Mouse (Mus musculus) MEL (cell line): Measurements from ENCODE around the gene Cisd3. TPM values are rescaled to one million over a fixed set of nuclear protein-coding genes. Genes with fewer than 3 reads are reported as not detected.

Experiments used
- DNase-seq: peaks from one replicate; pipeline ENCODE4 v3.0.0; 2011; ENCODE audit warnings: low read depth, low spot score
- H3K27ac ChIP-seq: 2 replicates; pipeline ENCODE4 v1.5.1; 2012; ENCODE audit warnings: low read depth, mild to moderate bottlenecking, control low read depth, low read length, moderate library complexity; ENCODE audit not compliant: control insufficient read depth
- H3K27me3 ChIP-seq, 2 experiments: fragments of 150-350 bp in 1 of 2; sonication (generic) in 1 of 2; 2 replicates each; pipeline ENCODE4 v1.6.1; 2012; ENCODE audit warnings: low read length in 2 of 2, mild to moderate bottlenecking in 2 of 2, improper control_type of control experiment in 1 of 2, moderate library complexity in 1 of 2; ENCODE audit not compliant: insufficient read depth in 2 of 2, control insufficient read depth in 1 of 2
- H3K36me3 ChIP-seq, 2 experiments: 2 replicates each; pipeline ENCODE4 v1.6.1; 2012 to 2014; ENCODE audit warnings: low read length in 2 of 2, improper control_type of control experiment in 1 of 2, inconsistent platforms in 1 of 2, mild to moderate bottlenecking in 1 of 2; ENCODE audit not compliant: insufficient read depth in 2 of 2, control insufficient read depth in 1 of 2
- H3K4me1 ChIP-seq, 2 experiments: fragments of 150-350 bp in 1 of 2; sonication (generic) in 1 of 2; 2 replicates each; pipeline ENCODE4 v1.6.1; 2012; ENCODE audit warnings: low read length in 2 of 2, improper control_type of control experiment in 1 of 2, mild to moderate bottlenecking in 1 of 2; ENCODE audit not compliant: insufficient read depth in 2 of 2, control insufficient read depth in 1 of 2
- H3K4me3 ChIP-seq, 2 experiments: fragments of 150-350 bp in 1 of 2; sonication (generic) in 1 of 2; 2 replicates each; pipeline ENCODE4 v1.5.1; 2012; ENCODE audit warnings: low read depth in 2 of 2, low read length in 2 of 2, mild to moderate bottlenecking in 2 of 2, moderate library complexity in 2 of 2, control low read depth in 1 of 2, improper control_type of control experiment in 1 of 2; ENCODE audit not compliant: control insufficient read depth in 1 of 2, insufficient read depth in 1 of 2
- H3K79me2 ChIP-seq: 2 replicates; pipeline ENCODE4 v1.6.1; 2012; ENCODE audit warnings: mild to moderate bottlenecking, low read length, moderate library complexity; ENCODE audit not compliant: control insufficient read depth, poor library complexity, insufficient read depth
- H3K9ac ChIP-seq: 2 replicates; pipeline ENCODE4 v1.6.1; 2012; ENCODE audit warnings: low read depth, mild to moderate bottlenecking, control low read depth, low read length, moderate library complexity; ENCODE audit not compliant: control insufficient read depth, poor library complexity, severe bottlenecking
- H3K9me3 ChIP-seq: fragments of 150-350 bp; sonication (generic); replicated peaks from 2 replicates; pipeline ENCODE4 v1.6.1; 2012; ENCODE audit warnings: mild to moderate bottlenecking, low read length, improper control_type of control experiment, moderate library complexity; ENCODE audit not compliant: insufficient read depth
- BHLHE40 ChIP-seq: IDR thresholded peaks from 2 replicates; pipeline ENCODE4 v1.6.1; 2012; ENCODE audit warnings: low read depth, mild to moderate bottlenecking, inconsistent platforms, low read length, improper control_type of control experiment, borderline replicate concordance
- CHD1 ChIP-seq: IDR thresholded peaks from 2 replicates; pipeline ENCODE4 v1.6.1; 2012; ENCODE audit warnings: low read depth, mild to moderate bottlenecking, inconsistent platforms, low read length, improper control_type of control experiment
- CHD2 ChIP-seq: IDR thresholded peaks from 2 replicates; pipeline ENCODE4 v1.6.1; 2011; ENCODE audit warnings: low read length, improper control_type of control experiment
- CTCF ChIP-seq, 3 experiments: IDR thresholded peaks in 2 of 3; conservative IDR thresholded peaks in 1 of 3; 2 replicates each; pipeline ENCODE4 v1.5.1; 2011 to 2012; ENCODE audit warnings: low read length in 3 of 3, low read depth in 2 of 3, mild to moderate bottlenecking in 2 of 3, improper control_type of control experiment in 1 of 3, inconsistent platforms in 1 of 3, mixed read lengths in 1 of 3, moderate library complexity in 1 of 3; ENCODE audit not compliant: control insufficient read depth in 1 of 3, insufficient read depth in 1 of 3, poor library complexity in 1 of 3, severe bottlenecking in 1 of 3
- E2F4 ChIP-seq: IDR thresholded peaks from 2 replicates; pipeline ENCODE4 v1.6.1; 2011; ENCODE audit warnings: low read depth, low read length, improper control_type of control experiment, borderline replicate concordance
- ELF1 ChIP-seq: IDR thresholded peaks from 2 replicates; pipeline ENCODE4 v1.6.1; 2014; ENCODE audit warnings: low read depth, mild to moderate bottlenecking, inconsistent platforms, low read length, improper control_type of control experiment, moderate library complexity
- EP300 ChIP-seq, 2 experiments: IDR thresholded peaks; 2 replicates each; pipeline ENCODE4 v1.6.1; 2011; ENCODE audit warnings: improper control_type of control experiment in 2 of 2, low read length in 2 of 2, low read depth in 1 of 2, mild to moderate bottlenecking in 1 of 2
- ETS1 ChIP-seq: IDR thresholded peaks from 2 replicates; pipeline ENCODE4 v1.6.1; 2012; ENCODE audit warnings: low read depth, mild to moderate bottlenecking, inconsistent platforms, low read length, improper control_type of control experiment, moderate library complexity
- JUND ChIP-seq: IDR thresholded peaks from 2 replicates; pipeline ENCODE4 v1.6.1; 2011; ENCODE audit warnings: low read depth, mild to moderate bottlenecking, improper control_type of control experiment, low read length
- KAT2A ChIP-seq: conservative IDR thresholded peaks from 2 replicates; pipeline ENCODE4 v1.6.1; 2012; ENCODE audit warnings: low read depth, low read length, improper control_type of control experiment, inconsistent platforms
- MAFK ChIP-seq: IDR thresholded peaks from 2 replicates; pipeline ENCODE4 v1.6.1; 2011; ENCODE audit warnings: low read depth, mild to moderate bottlenecking, low read length, improper control_type of control experiment, borderline replicate concordance
- MAX ChIP-seq: IDR thresholded peaks from 2 replicates; pipeline ENCODE4 v1.6.1; 2011; ENCODE audit warnings: low read length, improper control_type of control experiment
- MAZ ChIP-seq: IDR thresholded peaks from 2 replicates; pipeline ENCODE4 v1.6.1; 2012; ENCODE audit warnings: low read depth, mild to moderate bottlenecking, inconsistent platforms, low read length, improper control_type of control experiment
- MXI1 ChIP-seq: IDR thresholded peaks from 2 replicates; pipeline ENCODE4 v1.6.1; 2011; ENCODE audit warnings: mild to moderate bottlenecking, low read depth, low read length, improper control_type of control experiment
- MYC ChIP-seq: IDR thresholded peaks from 2 replicates; pipeline ENCODE4 v1.6.1; 2011; ENCODE audit warnings: low read depth, mild to moderate bottlenecking, low read length, improper control_type of control experiment, moderate library complexity
- NELFE ChIP-seq: IDR thresholded peaks from 2 replicates; pipeline ENCODE4 v1.6.1; 2011; ENCODE audit warnings: low read depth, low read length, improper control_type of control experiment
- NRF1 ChIP-seq: IDR thresholded peaks from 2 replicates; pipeline ENCODE4 v1.6.1; 2014; ENCODE audit warnings: low read depth, mild to moderate bottlenecking, inconsistent platforms, low read length, improper control_type of control experiment, moderate library complexity; ENCODE audit not compliant: poor library complexity, insufficient read depth, severe bottlenecking
- POLR2A ChIP-seq, 2 experiments: IDR thresholded peaks; 2 replicates each; pipeline ENCODE4 v1.6.1; 2011 to 2012; ENCODE audit warnings: low read length in 2 of 2, mild to moderate bottlenecking in 2 of 2, control low read depth in 1 of 2, improper control_type of control experiment in 1 of 2, low read depth in 1 of 2, moderate library complexity in 1 of 2; ENCODE audit not compliant: control insufficient read depth in 1 of 2, insufficient read depth in 1 of 2, poor library complexity in 1 of 2
- POLR2AphosphoS2 ChIP-seq: IDR thresholded peaks from 2 replicates; pipeline ENCODE4 v1.6.1; 2011; ENCODE audit warnings: low read length, improper control_type of control experiment
- POLR2AphosphoS5 ChIP-seq: IDR thresholded peaks from 2 replicates; pipeline ENCODE4 v1.6.1; 2012; ENCODE audit warnings: low read depth, borderline replicate concordance, mild to moderate bottlenecking, inconsistent platforms, low read length, moderate library complexity, mixed read lengths
- RAD21 ChIP-seq: IDR thresholded peaks from 2 replicates; pipeline ENCODE4 v1.6.1; 2011; ENCODE audit warnings: mild to moderate bottlenecking, low read depth, low read length, improper control_type of control experiment
- RCOR1 ChIP-seq: IDR thresholded peaks from 2 replicates; pipeline ENCODE4 v1.6.1; 2012; ENCODE audit warnings: low read depth, mild to moderate bottlenecking, inconsistent platforms, low read length, improper control_type of control experiment
- SMC3 ChIP-seq: IDR thresholded peaks from 2 replicates; pipeline ENCODE4 v1.6.1; 2011; ENCODE audit warnings: low read depth, low read length, improper control_type of control experiment
- TAL1 ChIP-seq: IDR thresholded peaks from 2 replicates; pipeline ENCODE4 v1.6.1; 2012; ENCODE audit warnings: mild to moderate bottlenecking, inconsistent platforms, low read length, moderate library complexity, mixed read lengths
- TBP ChIP-seq: IDR thresholded peaks from 2 replicates; pipeline ENCODE4 v1.8.0; 2011; ENCODE audit warnings: low read depth, low read length, improper control_type of control experiment
- TCF12 ChIP-seq: IDR thresholded peaks from 2 replicates; pipeline ENCODE4 v1.6.1; 2014; ENCODE audit warnings: low read depth, mild to moderate bottlenecking, inconsistent platforms, low read length, improper control_type of control experiment, moderate library complexity
- UBTF ChIP-seq: IDR thresholded peaks from 2 replicates; pipeline ENCODE4 v1.6.1; 2012; ENCODE audit warnings: low read depth, mild to moderate bottlenecking, inconsistent platforms, low read length, improper control_type of control experiment, moderate library complexity, borderline replicate concordance; ENCODE audit not compliant: insufficient read depth
- USF2 ChIP-seq, 2 experiments: IDR thresholded peaks; 2 replicates each; pipeline ENCODE4 v1.6.1; 2011 to 2012; ENCODE audit warnings: improper control_type of control experiment in 2 of 2, low read length in 2 of 2, borderline replicate concordance in 1 of 2, inconsistent platforms in 1 of 2, low read depth in 1 of 2, mild to moderate bottlenecking in 1 of 2; ENCODE audit not compliant: insufficient read depth in 1 of 2
- ZC3H11A ChIP-seq: IDR thresholded peaks from 2 replicates; pipeline ENCODE4 v1.6.1; 2012; ENCODE audit warnings: low read depth, mild to moderate bottlenecking, inconsistent platforms, low read length, improper control_type of control experiment
- ZKSCAN1 ChIP-seq: IDR thresholded peaks from 2 replicates; pipeline ENCODE4 v1.6.1; 2012; ENCODE audit warnings: low read depth, mild to moderate bottlenecking, inconsistent platforms, low read length, improper control_type of control experiment, moderate library complexity
- ZNF384 ChIP-seq: IDR thresholded peaks from 2 replicates; pipeline ENCODE4 v1.6.1; 2012; ENCODE audit warnings: low read depth, mild to moderate bottlenecking, inconsistent platforms, low read length, improper control_type of control experiment
- polyA plus RNA-seq, 2 experiments: library from polyadenylated mRNA; stranded (reverse) in 1 of 2; unstranded in 1 of 2; fragments of >175 nt in 1 of 2; fragments of >200 nt in 1 of 2; gene quantifications; 2 replicates each; pipeline versions ENCODE4 v1.2.1 to v1.2.4; 2012; ENCODE audit warnings: low replicate concordance in 2 of 2, low read depth in 1 of 2; ENCODE audit not compliant: insufficient read length in 2 of 2, insufficient read depth in 1 of 2, missing spikeins in 1 of 2
- total RNA-seq: library from RNA; depleted of rRNA; stranded (reverse); fragments of 300-350 nt; gene quantifications from 2 replicates; pipeline ENCODE4 v1.2.3, GENCODE M21; 2012

The Cisd3 gene
- total and polyA plus RNA-seq, 3 experiments, result 1.7 to 6.1 TPM; not detected in 1

DNA sequence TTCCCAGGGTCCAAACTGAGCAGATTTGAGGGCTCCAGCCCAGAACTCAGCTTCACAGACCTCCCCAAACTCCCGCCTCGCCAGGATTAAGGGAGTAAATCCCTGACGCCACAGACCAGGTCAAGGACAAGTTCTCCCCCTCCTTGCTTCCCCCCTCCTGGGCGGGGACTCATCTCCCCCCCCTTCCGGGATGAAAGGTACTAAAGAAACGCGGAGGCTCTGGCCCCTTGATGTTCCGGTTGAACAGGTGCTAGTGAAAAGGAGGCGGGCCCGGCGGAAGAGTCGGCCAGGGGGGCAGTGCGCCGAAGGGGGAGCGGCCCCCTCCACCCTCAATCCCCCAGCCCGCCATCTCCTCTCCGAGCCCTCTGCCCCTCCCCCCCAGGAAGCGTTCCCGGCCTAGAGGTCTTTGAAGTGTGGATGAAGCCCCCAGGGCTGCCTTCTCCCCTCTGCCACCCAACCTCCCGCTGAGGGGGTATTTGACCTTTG, 23.9 kb upstream of the Cisd3 start (continued):
- TF ChIP-seq CTCF (IDR thresholded peaks at IDR 0.05 in 2 of 3, conservative IDR thresholded peaks at IDR 0.05 in 1 of 3; ENCODE audit: control insufficient read depth in 1 of 3, insufficient read depth in 1 of 3, low read depth in 2 of 3, low read length in 3 of 3, poor library complexity in 1 of 3, severe bottlenecking in 1 of 3) (no peak), MYC (no peak), ETS1 (0 out of 2 replicates have a peak, but pooled peaks have one; percentile 20)

DNA sequence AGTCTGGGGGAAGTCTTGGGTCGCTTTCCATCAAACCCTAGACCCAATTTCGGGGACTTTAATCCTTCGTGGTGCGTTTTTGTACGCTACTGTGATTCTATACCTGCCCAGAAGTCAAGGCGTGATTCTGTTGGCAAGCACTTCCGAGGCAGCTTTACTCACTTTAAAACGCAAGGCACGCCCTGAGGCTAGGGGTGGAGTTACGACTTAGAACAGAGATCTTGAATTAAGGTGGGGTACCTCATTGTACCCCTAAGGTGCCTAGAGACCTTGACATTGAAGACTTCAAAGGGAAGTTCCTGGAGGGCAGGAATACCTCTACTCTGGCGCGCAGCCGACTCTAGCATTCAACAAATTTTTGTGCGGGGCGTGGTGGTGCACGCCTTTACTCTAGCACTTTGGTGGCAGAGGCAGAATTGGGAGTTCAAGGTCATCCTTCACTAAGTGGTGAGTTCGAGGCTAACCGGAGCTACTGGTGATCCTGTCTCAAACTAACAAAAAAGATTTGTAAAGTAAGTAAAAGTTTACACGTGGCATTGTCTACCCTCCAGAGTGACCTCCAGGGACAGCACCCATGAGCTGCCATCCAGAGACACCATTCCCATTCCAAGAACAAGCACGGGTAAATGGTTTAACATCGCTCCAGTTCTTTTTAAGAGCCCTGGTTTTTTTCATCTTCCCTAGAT, 23.3 kb upstream of the Cisd3 start:
- Histone ChIP-seq H3K27me3 (no peaks in the 10 kb centered on the region), H3K9me3 (no peaks in the 10 kb centered on the region), H3K4me1 (peaks cover 8 to 22% of the 10 kb centered on the region in 2 experiments)
- no peak for TF ChIP-seq JUND
- peak; percentile 59; the same call in 1 of the 2 replicates for TF ChIP-seq MAZ
- TF ChIP-seq ZNF384, result 0 out of 2 replicates have a peak, but pooled peaks have one; percentile 33
- no peak for TF ChIP-seq UBTF
- peak; percentile 59 for TF ChIP-seq MXI1
- no peak for TF ChIP-seq ELF1
- TF ChIP-seq ZKSCAN1, result no peak
- peak; percentile 82; the same call in 1 of the 2 replicates for TF ChIP-seq CHD1
- TF ChIP-seq USF2 (IDR thresholded peaks at IDR 0.05; ENCODE audit: borderline replicate concordance in 1 of 2, insufficient read depth in 1 of 2, low read depth in 1 of 2, low read length in 2 of 2), result no peak
- TF ChIP-seq TBP, result no peak
- TF ChIP-seq RCOR1, result peak; percentile 33
- no peak for TF ChIP-seq POLR2AphosphoS2
- no peak for TF ChIP-seq BHLHE40
- TF ChIP-seq EP300 (IDR thresholded peaks at IDR 0.05; ENCODE audit: low read depth in 1 of 2, low read length in 2 of 2), result 0 out of 4 replicates have a peak, but pooled peaks of 1 of the 2 experiments have one; percentile 13
- TF ChIP-seq NELFE, result peak; percentile 29; the same call in 1 of the 2 replicates
- no peak for TF ChIP-seq CHD2
- no peak for TF ChIP-seq ZC3H11A
- TF ChIP-seq POLR2A (IDR thresholded peaks at IDR 0.05; ENCODE audit: control insufficient read depth in 1 of 2, insufficient read depth in 1 of 2, low read depth in 1 of 2, low read length in 2 of 2, poor library complexity in 1 of 2), result no peak; a peak in 1 of 4 replicates
- TF ChIP-seq RAD21, result no peak
- TF ChIP-seq NRF1, result no peak
- no peak for TF ChIP-seq SMC3
- no peak for TF ChIP-seq E2F4
- peak; percentile 68 for TF ChIP-seq MAX
- no peak for TF ChIP-seq TAL1
- TF ChIP-seq ETS1, result no peak; the same call in 1 of the 2 replicates
- TF ChIP-seq POLR2AphosphoS5, result no peak
- no peak for TF ChIP-seq MAFK
- TF ChIP-seq KAT2A, result no peak
- peak; percentile 5; the same call in 1 of the 2 replicates for TF ChIP-seq TCF12
- TF ChIP-seq, all 39 proteins: peak for 9
- peak overlapping the region; percentile 62 to 66 for H3K4me3 ChIP-seq
- peak; percentile 85 for DNase-seq
- peaks cover 0 to 7% of the 10 kb centered on the region in 2 experiments; a peak in 2 of 4 replicates for H3K36me3 ChIP-seq
- H3K9ac ChIP-seq, result peak overlapping the region; percentile 62
- peaks cover 11% of the 10 kb centered on the region for H3K79me2 ChIP-seq
- H3K27ac ChIP-seq, result peak overlapping the region; percentile 6; the same call in 1 of the 2 replicates
